Mouse (Mus musculus) cerebellum, adult 2 months (tissue): Measurements from ENCODE around the gene Angel2.

Experiments used
- CTCF ChIP-seq: fragments of 200-500 bp; IDR thresholded peaks from 2 replicates; pipeline ENCODE4 v1.5.1; 2011; ENCODE audit warnings: low read depth, mild to moderate bottlenecking, control low read depth, low read length, moderate library complexity, borderline replicate concordance; ENCODE audit not compliant: insufficient read depth
- POLR2A ChIP-seq: fragments of 200-500 bp; IDR thresholded peaks from 2 replicates; pipeline ENCODE4 v1.6.1; 2011; ENCODE audit warnings: low read length, control low read depth, borderline replicate concordance; ENCODE audit not compliant: insufficient read depth

DNA sequence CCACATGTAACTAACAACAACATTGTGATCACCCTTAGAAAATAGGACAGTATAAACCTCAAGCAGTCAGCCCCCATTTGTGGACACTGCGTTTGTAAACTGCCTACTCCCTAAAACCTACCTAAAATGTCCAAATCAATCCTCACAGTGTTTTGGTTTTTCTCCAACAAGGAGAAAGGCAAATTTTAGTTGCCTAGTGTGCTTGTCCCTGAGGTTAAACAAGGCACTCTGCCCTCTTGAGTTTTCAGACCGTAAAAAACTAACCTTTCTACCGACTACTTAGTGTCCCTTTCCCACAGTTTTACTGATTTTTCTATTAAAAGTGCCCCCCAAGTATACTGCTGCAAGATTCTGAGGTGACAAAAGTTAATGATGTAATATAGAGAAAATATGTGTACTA lies 2.4 kb downstream of the Angel2 start:
- TF ChIP-seq CTCF (no peak), POLR2A (no peak)
